Mouse (Mus musculus) macrophage (primary cell): ENCODE measurements around the gene Igll1. TPM values are rescaled to one million over a fixed set of nuclear protein-coding genes. Genes with fewer than 3 reads are reported as not detected.
"Not testable (repeated sequence)": the region's sequence is repeated elsewhere in the genome, so short reads cannot be mapped to it uniquely, and the experiment has no call there.

Experiments
- H3K27ac ChIP-seq: fragments of 350-480 bp; formaldehyde crosslinking; 2 replicates; pipeline ENCODE4 v1.9.0; 2021
- H3K36me3 ChIP-seq: fragments of 350-480 bp; formaldehyde crosslinking; 2 replicates; pipeline ENCODE4 v1.9.0; 2021; ENCODE audit errors: inconsistent target
- H3K4me3 ChIP-seq: fragments of 350-480 bp; formaldehyde crosslinking; 2 replicates; pipeline ENCODE4 v1.9.0; 2021; ENCODE audit errors: inconsistent target
- H3K79me2 ChIP-seq: fragments of 350-480 bp; formaldehyde crosslinking; 2 replicates; pipeline ENCODE4 v1.9.0; 2021; ENCODE audit errors: inconsistent target
- WGBS: methylation state at CpG from one replicate; pipeline ENCODE4 v1.1.7; 2026; ENCODE audit warnings: inconsistent platforms; ENCODE audit not compliant: missing documents; 5-methylcytosine and 5-hydroxymethylcytosine counted together
- polyA plus RNA-seq: library from polyadenylated mRNA; stranded (reverse); fragments of 250-400 nt; gene quantifications from 3 replicates; pipeline ENCODE4 v1.2.4, GENCODE M21; 2018; ENCODE audit warnings: inconsistent platforms

The Igll1 gene
- polyA plus RNA-seq, 1 experiment from 2014 or later: not detected

GRCm38 (mm10) chr16:16865696-16866561 lies 2.1 kb upstream of the Igll1 start:
- WGBS: 28% methylated on average over 5 of the region's 5 CpGs
- H3K27ac ChIP-seq: no peak overlapping the region
- no peaks in the 10 kb centered on the region for H3K36me3 ChIP-seq
- H3K79me2 ChIP-seq: no peaks in the 10 kb centered on the region; the same call in 1 of the 2 replicates
- H3K4me3 ChIP-seq: no peak overlapping the region

- Histone ChIP-seq H3K36me3 (no peaks in the 10 kb centered on the region), H3K27ac (no peak overlapping the region), H3K79me2 (no peaks in the 10 kb centered on the region), H3K4me3 (no peak overlapping the region)
These were observed 1.4 kb upstream of the Igll1 start for GRCm38 (mm10) chr16:16865217-16865616.

- no peak overlapping the region for H3K4me3 ChIP-seq
- no peaks in the 10 kb centered on the region for H3K36me3 ChIP-seq
- WGBS: 89% methylated on average over 3 of the region's 3 CpGs
- H3K27ac ChIP-seq: no peak overlapping the region
- H3K79me2 ChIP-seq: no peaks in the 10 kb centered on the region
These were observed 1.5 kb downstream of the Igll1 start for GRCm38 (mm10) chr16:16862288-16862687.

DNA sequence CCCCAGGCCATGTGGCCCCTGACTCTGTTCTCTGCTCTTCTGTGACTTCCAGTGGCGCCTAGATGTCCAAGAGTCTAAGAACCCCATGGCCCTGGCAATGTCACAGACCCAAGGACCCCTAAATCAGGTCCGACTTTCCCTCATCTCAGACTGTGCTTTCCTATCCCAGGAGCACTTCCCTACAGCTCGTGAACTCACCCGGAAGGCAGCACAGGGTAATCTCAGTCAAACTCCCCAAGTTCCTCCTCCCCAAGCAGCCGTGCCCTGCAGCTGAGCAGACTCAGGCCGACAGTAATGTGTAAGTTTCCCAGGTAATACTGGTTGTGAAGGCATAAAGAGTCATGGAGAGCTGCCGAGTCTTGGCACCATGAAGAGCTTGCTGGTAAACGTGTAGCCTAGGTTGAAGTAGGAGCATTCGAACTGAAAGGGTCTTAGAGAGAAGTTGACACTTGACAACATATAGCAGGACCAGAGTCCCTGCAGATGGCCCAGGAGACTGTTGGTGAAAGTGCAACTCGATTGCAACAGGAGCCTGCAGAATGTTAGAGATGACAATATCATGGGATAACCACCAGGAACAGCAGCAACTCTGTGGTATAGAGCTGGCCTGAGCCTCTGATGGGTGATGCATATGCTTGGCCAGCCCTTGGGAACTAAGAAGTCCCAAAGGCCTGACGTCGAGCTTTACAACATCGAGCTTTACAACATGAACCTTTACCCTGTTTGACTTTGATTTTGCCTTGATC lies 6.9 kb downstream of the Igll1 start:
- no peaks in the 10 kb centered on the region for H3K79me2 ChIP-seq
- no peaks in the 10 kb centered on the region for H3K36me3 ChIP-seq
- WGBS: 45% methylated on average over 13 of the region's 13 CpGs
- H3K4me3 ChIP-seq: no peak overlapping the region
- no peak overlapping the region for H3K27ac ChIP-seq

DNA sequence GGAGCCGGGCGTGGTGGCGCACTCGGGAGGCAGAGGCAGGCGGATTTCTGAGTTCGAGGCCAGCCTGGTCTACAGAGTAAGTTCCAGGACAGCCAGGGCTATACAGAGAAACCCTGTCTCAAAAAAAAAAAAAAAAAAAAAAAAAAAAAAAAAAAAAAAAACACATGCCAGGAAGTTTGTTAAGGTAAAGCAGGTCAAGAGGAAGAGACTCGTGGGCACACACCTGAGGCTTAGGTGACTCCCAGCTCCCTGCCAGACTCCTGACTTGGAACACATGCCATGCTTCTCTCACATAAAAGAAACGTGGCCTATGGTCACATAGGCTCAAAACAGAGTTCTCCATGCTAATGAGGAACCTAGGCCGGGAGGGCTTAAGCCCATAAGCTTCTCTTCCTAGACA lies 7.7 kb downstream of the Igll1 start:
- whole genome bisulfite sequencing: 87% methylated on average over 8 of the region's 9 CpGs
- H3K79me2 ChIP-seq, H3K4me3 ChIP-seq, H3K36me3 ChIP-seq, H3K27ac ChIP-seq: not testable (repeated sequence)

- H3K79me2 ChIP-seq: no peaks in the 10 kb centered on the region
- no peak overlapping the region for H3K27ac ChIP-seq
- 80% methylated on average over 1 of the region's 1 CpGs for WGBS
- no peaks in the 10 kb centered on the region for H3K36me3 ChIP-seq
- no peak overlapping the region for H3K4me3 ChIP-seq
These were observed 8.2 kb downstream of the Igll1 start for GRCm38 (mm10) chr16:16855541-16855940.

GRCm38 (mm10) chr16:16854836-16855235 lies 8.9 kb downstream of the Igll1 start:
- no peak overlapping the region for H3K4me3 ChIP-seq
- no peaks in the 10 kb centered on the region for H3K79me2 ChIP-seq
- 16% methylated on average over 5 of the region's 6 CpGs for WGBS
- H3K36me3 ChIP-seq: no peaks in the 10 kb centered on the region
- no peak overlapping the region for H3K27ac ChIP-seq

DNA sequence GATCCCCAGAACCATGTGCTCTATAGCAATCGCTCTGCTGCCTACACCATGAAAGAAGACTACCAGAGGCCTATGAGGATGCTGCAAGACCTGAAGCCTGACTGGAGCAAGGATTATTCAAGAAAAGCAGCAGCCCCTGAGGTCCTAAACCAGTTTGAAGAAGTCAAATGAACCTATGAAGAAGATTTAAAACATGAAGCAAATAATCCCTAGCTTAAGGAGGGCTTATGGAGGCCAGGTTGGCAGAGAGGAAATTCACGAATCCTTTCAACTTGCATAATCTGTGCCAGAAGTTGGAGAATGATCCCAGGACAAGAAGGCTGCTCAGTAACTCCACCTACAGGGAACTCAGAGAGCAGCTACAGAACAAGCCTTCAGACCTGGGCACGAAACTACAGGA lies 11.4 kb downstream of the Igll1 start:
- no peak overlapping the region for H3K4me3 ChIP-seq
- H3K27ac ChIP-seq: no peak overlapping the region
- WGBS: 97% methylated on average over 3 of the region's 3 CpGs
- H3K79me2 ChIP-seq: no peaks in the 10 kb centered on the region
- H3K36me3 ChIP-seq: no peaks in the 10 kb centered on the region

DNA sequence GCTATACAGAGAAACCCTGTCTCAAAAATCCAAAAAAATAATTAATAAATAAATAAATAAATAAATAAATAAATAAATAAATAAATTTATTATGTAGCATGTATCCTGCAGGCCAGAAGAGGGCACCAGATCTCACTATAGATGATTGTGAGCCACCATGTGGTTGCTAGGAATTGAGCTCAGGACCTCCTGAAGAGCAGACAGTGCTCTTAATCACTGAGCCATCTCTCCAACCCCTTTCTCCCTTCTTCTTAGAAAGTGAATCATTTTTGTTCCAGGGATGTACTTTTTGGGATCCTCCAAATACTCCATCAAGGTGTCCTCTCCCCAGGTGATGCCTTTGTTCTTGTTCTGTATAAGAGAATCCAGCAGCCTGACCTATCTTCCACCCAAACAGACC lies 14.6 kb downstream of the Igll1 start:
- Histone ChIP-seq H3K36me3 (no peaks in the 10 kb centered on the region), H3K4me3 (no peak overlapping the region), H3K27ac (no peak overlapping the region), H3K79me2 (no peaks in the 10 kb centered on the region)

DNA sequence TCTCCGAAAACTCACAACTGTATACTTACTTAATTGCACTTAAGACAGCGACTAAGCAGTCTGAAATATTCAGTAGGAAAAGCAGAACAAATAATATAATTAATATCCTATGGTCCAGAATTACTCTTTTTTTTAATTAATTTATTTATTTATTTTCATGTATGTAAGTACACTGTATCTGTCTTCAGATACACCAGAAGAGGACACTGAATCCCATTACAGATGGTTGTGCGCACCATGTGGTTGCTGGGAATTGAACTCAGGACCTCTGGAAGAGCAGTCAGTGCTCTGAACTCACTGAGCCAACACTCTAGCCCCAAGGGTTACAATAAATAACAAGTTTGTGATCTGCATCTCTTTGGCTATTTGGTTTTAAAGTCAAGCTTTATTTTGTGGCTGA lies 34.1 kb downstream of the Igll1 start:
- no peak overlapping the region for H3K4me3 ChIP-seq
- no peaks in the 10 kb centered on the region for H3K36me3 ChIP-seq
- no peak overlapping the region for H3K27ac ChIP-seq
- no peaks in the 10 kb centered on the region for H3K79me2 ChIP-seq
- WGBS: 92% methylated on average over 3 of the region's 3 CpGs

DNA sequence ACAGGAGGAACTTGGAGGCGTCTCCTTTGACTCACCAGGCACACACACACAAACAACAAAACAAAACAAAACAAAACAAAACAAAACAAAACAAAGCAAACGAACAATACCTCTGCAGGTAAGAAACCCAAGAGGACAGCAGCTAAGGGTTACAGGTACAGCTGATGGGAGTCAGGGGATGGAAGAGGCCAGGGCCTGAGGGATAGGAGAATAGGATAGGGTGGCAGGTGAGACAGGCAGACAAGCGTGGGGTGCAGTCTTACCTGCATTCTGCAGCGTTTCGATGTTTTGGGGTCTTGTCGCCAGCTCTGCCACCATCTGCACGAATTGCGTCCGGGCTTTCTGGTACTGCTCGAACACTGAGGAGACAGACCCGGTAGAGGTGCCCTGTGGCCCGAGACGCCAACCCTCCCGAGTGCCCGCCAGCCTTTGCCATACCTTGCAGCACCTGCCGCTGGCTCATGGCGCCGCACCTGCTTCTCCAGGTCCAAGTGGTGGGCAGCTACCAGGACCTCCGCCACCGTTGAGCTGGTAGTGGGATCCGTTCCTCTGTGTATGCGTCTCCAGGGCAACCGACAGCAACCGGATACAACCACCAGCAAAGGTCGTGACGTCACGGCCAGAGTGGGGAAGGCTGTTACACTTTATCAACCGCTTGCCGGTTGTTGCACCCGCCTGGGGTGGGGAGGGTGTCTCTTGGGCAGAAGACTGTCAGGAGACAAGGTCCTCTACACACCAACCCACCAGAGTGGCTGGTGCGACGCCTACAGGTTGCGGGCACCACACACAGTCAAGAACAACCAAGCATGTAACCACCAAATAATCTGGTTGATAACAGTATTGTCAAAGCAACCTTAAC lies 34.8 kb downstream of the Igll1 start, which contains the start of gene Spag6l:
Gene Spag6l, minus strand, starts transcription at position 700 of the 859 bp plus-strand sequence.
- Histone ChIP-seq H3K27ac (no peak within 1 kb of the TSS), H3K79me2 (no peaks in the 10 kb centered on the region), H3K4me3 (peak within 1 kb of the TSS; percentile 6; the same call in 1 of the 2 replicates), H3K36me3 (no peaks in the 10 kb centered on the region)
- WGBS: 5% methylated on average over 33 of the region's 33 CpGs

DNA sequence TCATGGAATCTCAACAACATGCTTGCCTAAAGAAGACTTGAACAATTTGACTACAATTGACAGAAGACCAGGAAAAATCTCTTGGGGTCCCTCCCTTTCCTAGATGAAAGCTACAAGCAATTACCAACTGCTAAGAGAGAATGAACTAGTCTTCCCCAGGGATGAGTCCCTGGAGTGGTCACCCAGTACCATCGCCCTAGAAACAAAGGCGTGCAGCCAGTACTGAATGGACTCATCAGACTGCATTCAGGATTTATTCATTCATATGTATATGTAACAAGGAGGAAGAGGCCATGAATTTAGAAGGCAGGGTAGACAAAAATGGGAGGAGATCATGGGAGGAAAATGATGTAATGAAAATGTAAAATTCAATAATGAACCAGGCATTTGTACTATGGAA lies 37.6 kb downstream of the Igll1 start:
- no peaks in the 10 kb centered on the region for H3K79me2 ChIP-seq
- 97% methylated on average over 2 of the region's 2 CpGs for WGBS
- H3K4me3 ChIP-seq: no peak overlapping the region
- no peak overlapping the region for H3K27ac ChIP-seq
- no peaks in the 10 kb centered on the region for H3K36me3 ChIP-seq

- Histone ChIP-seq H3K36me3 (no peaks in the 10 kb centered on the region), H3K27ac (no peak overlapping the region), H3K79me2 (no peaks in the 10 kb centered on the region), H3K4me3 (no peak overlapping the region)
- WGBS: 84% methylated on average over 5 of the region's 5 CpGs
These were observed 38.3 kb downstream of the Igll1 start for GRCm38 (mm10) chr16:16825476-16825875.
